Mouse (Mus musculus) C2C12 (cell line): ENCODE results near the gene Spata45. TPM values are rescaled to one million over a fixed set of nuclear protein-coding genes. Genes with fewer than 3 reads are reported as not detected.

Experiments used
- H3K27me3 ChIP-seq: one replicate; pipeline ENCODE4 v1.6.1; 2011; ENCODE audit not compliant: control insufficient read depth, insufficient read depth, insufficient read length
- H3K36me3 ChIP-seq: one replicate; pipeline ENCODE4 v1.6.1; 2011; ENCODE audit not compliant: control insufficient read depth, insufficient read depth
- H3K4me3 ChIP-seq: one replicate; pipeline ENCODE4 v1.5.1; 2011; ENCODE audit warnings: mild to moderate bottlenecking, control low read depth; ENCODE audit not compliant: poor library complexity, insufficient read depth, severe bottlenecking
- H3K79me2 ChIP-seq: one replicate; pipeline ENCODE4 v1.6.1; 2011; ENCODE audit not compliant: control insufficient read depth, insufficient read depth
- H3K79me3 ChIP-seq: one replicate; pipeline ENCODE4 v1.6.1; 2011; ENCODE audit warnings: low read depth, control low read depth
- H3ac ChIP-seq: one replicate; pipeline ENCODE3; 2011; ENCODE audit warnings: low read depth; ENCODE audit not compliant: control insufficient read depth, insufficient read length
- CEBPB ChIP-seq: IDR thresholded peaks from one replicate; pipeline ENCODE4 v1.6.1; 2011; ENCODE audit warnings: low read depth, mild to moderate bottlenecking, control low read depth, moderate library complexity
- CTCF ChIP-seq: IDR thresholded peaks from one replicate; pipeline ENCODE4 v1.5.1; 2011; ENCODE audit not compliant: control insufficient read depth, insufficient read depth, insufficient read length
- FOSL1 ChIP-seq: IDR thresholded peaks from one replicate; pipeline ENCODE4 v1.8.0; 2011; ENCODE audit warnings: mild to moderate bottlenecking, low read length; ENCODE audit not compliant: poor library complexity, insufficient read depth, severe bottlenecking
- MAX ChIP-seq: IDR thresholded peaks from one replicate; pipeline ENCODE4 v1.6.1; 2011; ENCODE audit warnings: mild to moderate bottlenecking, control low read depth
- MYOD1 ChIP-seq: IDR thresholded peaks from one replicate; pipeline ENCODE4 v1.6.1; 2011; ENCODE audit warnings: low read depth; ENCODE audit not compliant: control insufficient read depth, insufficient read length
- MYOG ChIP-seq: IDR thresholded peaks from one replicate; pipeline ENCODE4 v1.6.1; 2011; ENCODE audit not compliant: control insufficient read depth, insufficient read length; ENCODE audit errors: extremely low read depth
- USF1 ChIP-seq: IDR thresholded peaks from one replicate; pipeline ENCODE4 v1.6.1; 2011; ENCODE audit warnings: low read depth, mild to moderate bottlenecking, control low read depth, moderate library complexity
- polyA plus RNA-seq: library from polyadenylated mRNA; unstranded; fragments of >200 nt; fragmentation: generic; extraction: Trizol; gene quantifications from one replicate; pipeline ENCODE4 v1.2.1, GENCODE M21; 2012; ENCODE audit warnings: missing spikeins

Gene Spata45
- polyA plus RNA-seq, 1 experiment = not detected

GRCm38 (mm10) chr1:191041352-191041751, 4.9 kb downstream of the Spata45 start:
- no peaks in the 10 kb centered on the region for H3K79me2 ChIP-seq
- H3ac ChIP-seq = no peak overlapping the region
- H3K36me3 ChIP-seq = no peaks in the 10 kb centered on the region
- no peaks in the 10 kb centered on the region for H3K27me3 ChIP-seq
- H3K79me3 ChIP-seq = no peaks in the 10 kb centered on the region
- H3K4me3 ChIP-seq = no peak overlapping the region
- TF ChIP-seq FOSL1 (no peak), CEBPB (no peak), USF1 (no peak), MYOG (no peak), CTCF (no peak), MAX (no peak), MYOD1 (no peak)

- Histone ChIP-seq H3K79me2 (no peaks in the 10 kb centered on the region), H3ac (no peak overlapping the region), H3K4me3 (no peak overlapping the region), H3K36me3 (no peaks in the 10 kb centered on the region), H3K79me3 (no peaks in the 10 kb centered on the region), H3K27me3 (no peaks in the 10 kb centered on the region)
- TF ChIP-seq CEBPB (no peak), FOSL1 (no peak), MAX (no peak), MYOG (no peak), USF1 (no peak), CTCF (no peak), MYOD1 (no peak)
Observed at GRCm38 (mm10) chr1:191042106-191042505, 5.7 kb downstream of the Spata45 start.

GRCm38 (mm10) chr1:191042688-191043087, 6.2 kb downstream of the Spata45 start:
- TF ChIP-seq MYOG = no peak
- TF ChIP-seq FOSL1 = no peak
- TF ChIP-seq CEBPB = no peak
- no peak for TF ChIP-seq CTCF
- TF ChIP-seq MAX = no peak
- no peak for TF ChIP-seq MYOD1
- TF ChIP-seq USF1 = no peak
- no peaks in the 10 kb centered on the region for H3K36me3 ChIP-seq
- H3K79me2 ChIP-seq = no peaks in the 10 kb centered on the region
- H3K4me3 ChIP-seq = no peak overlapping the region
- no peak overlapping the region for H3ac ChIP-seq
- no peaks in the 10 kb centered on the region for H3K79me3 ChIP-seq
- no peaks in the 10 kb centered on the region for H3K27me3 ChIP-seq

GRCm38 (mm10) chr1:191045264-191045663, 8.8 kb downstream of the Spata45 start:
- no peaks in the 10 kb centered on the region for H3K79me2 ChIP-seq
- no peak for TF ChIP-seq CEBPB
- TF ChIP-seq USF1 = no peak
- no peak for TF ChIP-seq CTCF
- no peak for TF ChIP-seq MYOG
- no peak for TF ChIP-seq FOSL1
- no peak for TF ChIP-seq MYOD1
- no peak for TF ChIP-seq MAX
- no peak overlapping the region for H3K4me3 ChIP-seq
- no peaks in the 10 kb centered on the region for H3K36me3 ChIP-seq
- no peaks in the 10 kb centered on the region for H3K79me3 ChIP-seq
- no peak overlapping the region for H3ac ChIP-seq
- H3K27me3 ChIP-seq = no peaks in the 10 kb centered on the region

- Histone ChIP-seq H3K27me3 (no peaks in the 10 kb centered on the region), H3K79me2 (no peaks in the 10 kb centered on the region), H3K36me3 (no peaks in the 10 kb centered on the region), H3K79me3 (no peaks in the 10 kb centered on the region), H3ac (no peak overlapping the region), H3K4me3 (no peak overlapping the region)
- TF ChIP-seq FOSL1 = no peak
- TF ChIP-seq MYOG = no peak
- TF ChIP-seq CEBPB = no peak
- TF ChIP-seq CTCF = no peak
- no peak for TF ChIP-seq USF1
- TF ChIP-seq MAX = no peak
- no peak for TF ChIP-seq MYOD1
Observed at GRCm38 (mm10) chr1:191046231-191046824, 9.9 kb downstream of the Spata45 start.

GRCm38 (mm10) chr1:191053555-191053954, 17.1 kb downstream of the Spata45 start:
- H3K27me3 ChIP-seq = no peaks in the 10 kb centered on the region

More at GRCm38 (mm10) chr1:191053555-191053954, 17.1 kb downstream of the Spata45 start:
- no peaks in the 10 kb centered on the region for H3K79me2 ChIP-seq
- TF ChIP-seq CEBPB (no peak), FOSL1 (no peak), MYOD1 (no peak), CTCF (no peak), MYOG (no peak)
- no peaks in the 10 kb centered on the region for H3K36me3 ChIP-seq
- H3K79me3 ChIP-seq = no peaks in the 10 kb centered on the region
- H3ac ChIP-seq = no peak overlapping the region
- H3K4me3 ChIP-seq = no peak overlapping the region
